Mouse (Mus musculus): ENCODE measurements around the gene Paqr8. TPM values are rescaled to one million over a fixed set of nuclear protein-coding genes. Genes with fewer than 3 reads are reported as not detected.
A peak's percentile ranks its signal among the peaks of the same experiment; 100 is the strongest.
"Not testable (repeated sequence)": the region's sequence is repeated elsewhere in the genome, so short reads cannot be mapped to it uniquely, and the experiment has no call there.

The Paqr8 gene
- total RNA-seq, 2 experiments from 2014 or later: 1.5 to 1.8 TPM

GRCm38 (mm10) chr1:20906128-20906515 is 15.7 kb downstream of the Paqr8 start:
- intact Hi-C loops (cut with DNase I): no loop called here
- no peak for DNase-seq

- DNase-seq: no peak
Observed at GRCm38 (mm10) chr1:20908541-20908940, 18.1 kb downstream of the Paqr8 start.

GRCm38 (mm10) chr1:20912115-20912514 is 21.7 kb downstream of the Paqr8 start:
- intact Hi-C loops (cut with DNase I): no loop called here
- DNase-seq: no peak

More at GRCm38 (mm10) chr1:20908541-20908940, 18.1 kb downstream of the Paqr8 start:
- intact Hi-C loops (cut with DNase I): no loop called here

GRCm38 (mm10) chr1:20912527-20913171 is 22.2 kb downstream of the Paqr8 start:
- intact Hi-C loops (cut with DNase I): no loop called here
- no peak for DNase-seq

- intact Hi-C loops (cut with DNase I): no loop called here
- no peak for DNase-seq
Observed at GRCm38 (mm10) chr1:20914769-20915168, 24.4 kb downstream of the Paqr8 start.

- intact Hi-C loops (cut with DNase I): no loop called here
- DNase-seq: no peak
Observed at GRCm38 (mm10) chr1:20915608-20916007, 25.2 kb downstream of the Paqr8 start.

- no peak for DNase-seq
- intact Hi-C loops (cut with DNase I): no loop called here
Observed at GRCm38 (mm10) chr1:20917496-20918050, 27.2 kb downstream of the Paqr8 start.

- DNase-seq: no peak
- intact Hi-C loops (cut with DNase I): no loop called here
Observed at GRCm38 (mm10) chr1:20919728-20920127, 29.3 kb downstream of the Paqr8 start.

GRCm38 (mm10) chr1:20921081-20921528 is 30.7 kb downstream of the Paqr8 start:
- DNase-seq: no peak
- intact Hi-C loops (cut with DNase I): no loop called here

GRCm38 (mm10) chr1:20922612-20923399 is 32.4 kb downstream of the Paqr8 start:
- no peak for DNase-seq
- intact Hi-C loops (cut with DNase I): no loop called here

- intact Hi-C loops (cut with DNase I); DNase-seq: not testable (repeated sequence)
Observed at GRCm38 (mm10) chr1:20925324-20925723, 34.9 kb downstream of the Paqr8 start.

GRCm38 (mm10) chr1:20925926-20926325 is 35.5 kb downstream of the Paqr8 start:
- no peak for DNase-seq
- intact Hi-C loops (cut with DNase I): no loop called here

GRCm38 (mm10) chr1:20926376-20926775 is 36.0 kb downstream of the Paqr8 start:
- no peak for DNase-seq

GRCm38 (mm10) chr1:20928487-20928886 is 38.1 kb downstream of the Paqr8 start:
- intact Hi-C loops (cut with DNase I): no loop called here
- no peak for DNase-seq

More at GRCm38 (mm10) chr1:20926376-20926775, 36.0 kb downstream of the Paqr8 start:
- intact Hi-C loops (cut with DNase I): no loop called here

GRCm38 (mm10) chr1:20933457-20933856 is 43.1 kb downstream of the Paqr8 start:
- peak; percentile 41 to 63 for DNase-seq
- intact Hi-C loops (cut with DNase I): loop anchor here (10.0 kb wide), 1 partner anchor 411 kb away; the partner anchor contains the start of gene Khdc1a

GRCm38 (mm10) chr1:20935106-20935505 is 44.7 kb downstream of the Paqr8 start:
- intact Hi-C loops (cut with DNase I): loop anchor here (5.0 to 10.0 kb wide), 2 partner anchors 337 to 410 kb away; partner anchors contain the start of gene Khdc1a
- DNase-seq: peak; percentile 62 to 66

- intact Hi-C loops (cut with DNase I): loop anchor here (1.0 to 10.0 kb wide), 4 partner anchors 162 to 406 kb away; partner anchors contain the start of gene Khdc1a
- peak; percentile 52 for DNase-seq
Observed at GRCm38 (mm10) chr1:20939046-20939445, 48.6 kb downstream of the Paqr8 start.

GRCm38 (mm10) chr1:20940151-20940550 is 49.7 kb downstream of the Paqr8 start:
- DNase-seq: peak; percentile 48 to 50
- intact Hi-C loops (cut with DNase I): loop anchor here (2.0 to 5.0 kb wide), 2 partner anchors 57 to 277 kb away; partner anchors contain the start of gene Tmem14a

GRCm38 (mm10) chr1:20941322-20941721 is 50.9 kb downstream of the Paqr8 start:
- DNase-seq: no peak
- intact Hi-C loops (cut with DNase I): loop anchor here (2.0 to 5.0 kb wide), 2 partner anchors 55 to 276 kb away; partner anchors contain the start of gene Tmem14a

GRCm38 (mm10) chr1:20941857-20942256 is 51.5 kb downstream of the Paqr8 start:
- no peak for DNase-seq
- intact Hi-C loops (cut with DNase I): loop anchor here (2.0 to 5.0 kb wide), 2 partner anchors 55 to 275 kb away; partner anchors contain the start of gene Tmem14a

GRCm38 (mm10) chr1:20943016-20943415 is 52.6 kb downstream of the Paqr8 start:
- no peak for DNase-seq
- intact Hi-C loops (cut with DNase I): loop anchor here (5.0 kb wide), 1 partner anchor 274 kb away; the partner anchor contains the start of gene Tmem14a

Measured in heart, postnatal 36 days (tissue).